Mouse (Mus musculus) cerebellum, postnatal 36 days (tissue): ENCODE measurements at regions not wholly inside any gene's neighbourhood (a gene's known extent, or its start where the extent isn't known, plus 50 kb on each side); places are given as distances from the start of the nearest gene placed in this dataset.
A peak's percentile ranks its signal among the peaks of the same experiment; 100 is the strongest.

Source experiments
- DNase-seq, 2 experiments: peaks; one replicate each; pipeline ENCODE4 v3.0.0; 2021 to 2022; ENCODE audit warnings: mixed read lengths in 2 of 2

DNA sequence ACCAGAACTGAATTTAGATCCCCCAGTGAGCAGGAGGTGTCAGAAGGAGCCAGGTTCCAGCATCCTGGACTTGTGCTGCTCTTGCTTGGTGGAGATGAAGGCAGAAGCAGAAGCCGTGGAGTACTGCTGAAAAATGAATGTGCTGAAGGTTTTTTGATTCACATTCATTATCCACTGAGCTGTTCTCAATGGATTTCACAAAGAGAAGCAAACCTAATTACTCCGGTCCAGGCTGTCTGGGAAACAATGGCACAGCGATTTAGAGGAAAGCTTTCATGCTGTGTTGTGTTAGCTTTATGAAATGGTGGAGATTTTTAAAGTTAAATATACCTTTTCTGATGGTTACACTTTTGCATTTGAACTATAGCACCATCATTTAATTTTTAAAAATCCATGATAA lies 535.3 kb upstream of the Adgrl3 start:
- DNase-seq = no peak

DNA sequence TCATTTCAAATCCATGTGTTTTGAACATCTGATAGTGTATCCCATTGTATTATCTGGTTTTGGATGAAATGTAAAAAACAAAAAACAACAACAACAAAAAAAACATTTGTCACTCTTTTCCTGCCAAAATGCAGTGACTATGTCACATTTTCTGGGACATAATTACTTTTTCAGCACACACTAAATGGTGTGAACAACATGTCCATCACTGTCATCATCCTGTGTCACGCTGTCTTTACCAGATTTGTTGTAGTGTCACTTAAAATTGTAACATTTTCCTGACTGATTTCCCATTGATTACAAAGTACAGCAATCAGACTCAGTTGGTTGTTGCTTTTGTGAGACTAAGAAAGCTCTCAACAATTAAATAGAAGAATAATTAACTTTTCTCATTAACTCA lies 531.6 kb upstream of the Adgrl3 start:
- no peak for DNase-seq

DNA sequence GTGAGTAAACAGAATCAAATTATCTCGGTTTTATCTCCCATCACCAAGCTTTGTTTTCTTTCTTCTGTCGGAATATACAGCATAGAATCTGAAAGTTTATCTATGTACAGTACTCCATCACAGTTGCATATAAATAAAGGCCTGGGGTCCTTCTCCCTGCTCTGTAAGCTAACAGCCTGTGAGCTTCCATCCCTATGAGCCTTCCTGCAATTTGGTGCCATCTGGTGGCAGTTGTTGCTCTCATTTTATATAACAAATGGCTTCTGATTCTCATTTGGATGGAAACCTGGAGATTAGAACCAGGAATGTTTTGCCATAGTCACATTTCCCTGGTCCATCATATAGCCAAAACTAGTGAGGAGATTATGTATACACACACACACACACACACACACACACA lies 511.3 kb upstream of the Adgrl3 start:
- peak; percentile 17 to 20 for DNase-seq

DNA sequence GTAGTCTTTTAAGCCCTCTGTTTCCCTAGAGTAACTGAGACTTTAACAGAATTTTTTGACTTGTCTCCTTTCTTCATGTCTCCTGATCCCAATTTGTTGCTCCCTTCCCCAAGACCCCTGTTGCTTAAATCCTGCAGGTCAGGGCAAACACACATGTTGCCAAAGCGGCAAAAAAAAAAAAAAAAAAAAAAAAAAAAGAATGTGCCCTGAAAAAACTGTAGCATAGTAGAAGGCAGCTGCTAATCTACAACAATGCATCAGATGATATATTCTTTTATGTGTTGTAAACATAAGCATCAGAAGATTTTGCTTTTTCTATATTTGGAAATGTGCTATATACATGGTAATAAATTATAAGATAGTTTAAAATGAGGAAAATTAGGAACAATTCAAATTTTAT lies 479.9 kb upstream of the Adgrl3 start:
- DNase-seq = no peak

DNA sequence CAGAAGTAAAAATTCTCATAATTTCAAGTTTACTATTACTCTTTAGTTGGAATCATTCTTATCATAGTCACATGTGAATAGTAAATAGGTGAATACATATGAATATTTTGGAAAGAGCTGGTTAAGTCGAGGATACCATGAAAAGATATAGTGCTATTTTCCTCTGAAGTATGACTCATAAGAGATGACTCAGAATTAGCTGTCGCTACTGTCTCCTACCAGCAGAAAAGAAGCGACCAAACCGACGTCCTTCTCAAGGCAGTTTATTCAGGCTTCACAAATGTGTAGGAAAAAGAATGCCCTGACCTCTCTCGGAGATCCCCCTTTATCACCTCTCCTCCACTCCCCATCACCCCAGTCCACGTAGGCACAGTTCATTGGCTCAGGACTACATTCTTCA lies 468.3 kb upstream of the Adgrl3 start:
- DNase-seq = no peak

DNA sequence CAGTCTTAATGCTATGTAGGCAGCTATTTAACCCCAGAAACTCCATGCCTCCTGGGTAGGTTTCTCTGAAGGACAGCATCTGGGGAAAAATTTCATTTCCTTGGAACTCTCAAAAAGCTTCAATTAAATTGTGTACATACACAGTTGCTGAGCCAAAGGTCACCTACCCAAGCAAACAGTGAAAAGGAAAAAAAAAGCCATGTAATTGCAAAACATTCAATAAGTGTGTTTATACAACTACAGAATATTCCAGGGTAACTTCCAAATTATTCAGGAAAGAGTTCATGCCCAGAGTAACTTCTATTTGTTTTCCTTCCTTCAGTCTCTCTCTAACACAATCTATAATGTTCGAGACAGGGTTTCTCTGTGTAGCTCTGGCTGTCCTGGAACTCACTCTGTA lies 441.2 kb upstream of the Adgrl3 start:
- no peak for DNase-seq

DNA sequence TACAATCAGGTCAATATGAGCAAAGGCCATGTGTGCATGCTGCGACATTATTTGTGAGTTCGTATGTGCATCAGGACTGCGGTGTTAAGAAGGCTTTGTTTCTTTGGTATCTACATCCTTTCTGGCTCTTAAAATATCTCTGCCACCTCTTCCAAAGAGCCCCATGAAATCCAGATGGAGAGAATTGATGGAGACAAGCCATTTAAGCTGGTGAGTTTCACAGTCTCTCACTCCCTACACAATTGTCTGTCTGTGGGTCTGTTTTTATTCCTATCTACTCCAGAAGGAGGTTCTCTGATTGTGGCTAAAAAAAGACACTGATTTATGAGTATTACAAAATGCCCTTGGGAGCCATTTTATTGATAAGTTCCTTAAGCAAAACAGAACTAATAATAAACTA lies 408.4 kb upstream of the Adgrl3 start:
- DNase-seq = no peak

DNA sequence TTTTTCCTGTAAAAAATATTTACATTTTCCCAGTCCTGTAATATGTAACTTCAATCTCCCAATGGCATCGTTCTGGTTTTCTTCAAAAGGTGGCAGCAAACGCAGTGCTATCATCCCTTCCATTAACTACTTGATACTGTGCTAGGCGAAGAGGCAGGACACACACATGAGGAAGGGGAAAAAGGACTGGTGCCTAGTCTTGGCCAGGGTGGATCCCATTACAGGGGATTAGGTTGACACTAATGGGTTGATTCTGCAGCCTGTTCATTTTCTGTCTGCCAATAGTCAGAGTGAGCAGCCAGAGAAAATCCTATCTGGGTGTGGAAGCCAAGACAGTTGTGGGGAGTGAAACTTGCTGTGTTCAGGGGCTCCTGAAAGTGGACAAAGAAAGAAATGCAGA lies 392.7 kb upstream of the Adgrl3 start:
- DNase-seq = no peak

DNA sequence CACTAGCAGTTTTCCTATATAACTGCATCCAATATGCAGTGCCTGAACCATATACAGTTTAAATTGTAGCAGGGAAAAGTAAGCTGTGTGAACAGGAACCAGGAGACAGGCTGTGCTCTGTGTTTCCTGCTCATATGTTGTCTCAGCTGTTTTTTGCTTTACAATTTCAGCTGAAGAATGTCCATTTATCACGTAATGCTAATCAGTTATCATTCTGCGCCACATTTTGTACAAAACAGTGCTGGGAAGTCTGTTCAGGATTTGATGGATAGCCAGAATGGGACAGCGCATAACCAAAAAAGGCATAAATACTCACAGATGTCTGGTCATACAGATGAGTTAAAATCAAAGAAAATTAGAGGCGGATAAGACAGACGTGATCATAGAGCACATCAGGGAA lies 360.9 kb upstream of the Adgrl3 start:
- DNase-seq = no peak

DNA sequence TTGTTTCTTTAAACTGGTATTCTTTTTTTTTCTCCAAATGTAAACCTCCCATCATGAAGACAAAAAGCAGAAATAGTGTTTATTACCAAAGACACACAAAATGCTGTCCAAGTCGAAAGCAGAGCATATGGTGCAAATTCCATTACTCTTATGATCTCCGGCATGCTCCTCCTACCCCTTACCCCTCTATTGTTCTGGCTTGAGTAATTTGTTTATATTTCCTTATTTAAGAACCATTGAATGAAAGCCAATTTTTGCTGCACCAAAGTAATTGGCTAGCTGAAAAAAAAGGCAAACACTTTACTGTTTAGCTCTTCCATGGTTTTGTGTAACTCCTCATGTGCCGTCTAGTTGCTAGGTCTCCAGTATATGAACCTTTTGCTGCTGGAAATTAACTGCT lies 360.4 kb upstream of the Adgrl3 start:
- no peak for DNase-seq

DNA sequence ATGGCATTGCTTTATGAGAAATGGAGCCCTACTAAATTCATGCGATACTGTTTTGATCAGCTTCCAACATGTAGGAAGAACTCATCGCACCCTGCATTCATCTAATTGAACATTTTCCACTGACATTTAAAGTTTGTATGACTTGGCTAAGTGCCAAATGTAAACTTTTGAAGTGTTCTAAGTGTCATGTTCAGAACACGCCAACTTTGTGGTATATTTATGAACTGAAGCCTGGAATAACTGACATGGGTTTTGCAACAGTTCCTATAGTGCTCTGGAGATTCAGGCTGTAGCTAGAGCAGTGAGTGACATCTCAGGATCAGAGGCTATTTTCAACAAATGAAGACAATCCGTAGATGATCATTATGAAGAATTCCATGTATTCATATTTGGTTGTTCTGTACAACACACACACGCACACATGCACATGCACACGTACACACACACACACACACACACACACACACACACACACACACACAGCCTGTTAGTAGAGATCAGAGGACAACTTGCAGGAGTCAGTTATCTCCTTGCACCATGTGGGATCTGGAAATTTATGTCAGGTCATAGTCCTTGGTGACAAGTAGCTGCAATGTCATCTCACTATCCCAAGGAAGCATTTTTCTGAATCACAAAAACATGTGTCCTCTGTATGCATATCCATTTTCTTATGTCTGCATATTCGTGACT lies 349.5 kb upstream of the Adgrl3 start:
- DNase-seq = no peak

DNA sequence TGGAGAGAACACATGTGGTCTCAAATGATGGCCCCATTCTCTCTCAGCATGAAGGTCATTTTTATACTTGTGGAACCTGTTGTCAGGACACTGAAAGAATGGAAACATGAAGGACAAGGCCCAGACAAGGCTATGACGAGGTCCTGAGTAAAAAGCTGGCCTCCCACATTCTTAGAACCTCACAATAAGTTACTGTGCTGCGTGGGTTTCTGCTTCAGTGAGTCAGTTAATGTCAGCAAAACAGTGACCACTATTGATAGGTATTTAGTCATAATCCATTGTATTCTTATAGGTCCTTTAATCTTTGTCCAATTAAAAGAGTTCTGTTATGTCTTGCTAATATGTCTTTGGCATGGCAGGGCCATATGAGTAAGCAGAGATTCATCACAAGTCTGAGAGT lies 336.5 kb upstream of the Adgrl3 start:
- DNase-seq = no peak

DNA sequence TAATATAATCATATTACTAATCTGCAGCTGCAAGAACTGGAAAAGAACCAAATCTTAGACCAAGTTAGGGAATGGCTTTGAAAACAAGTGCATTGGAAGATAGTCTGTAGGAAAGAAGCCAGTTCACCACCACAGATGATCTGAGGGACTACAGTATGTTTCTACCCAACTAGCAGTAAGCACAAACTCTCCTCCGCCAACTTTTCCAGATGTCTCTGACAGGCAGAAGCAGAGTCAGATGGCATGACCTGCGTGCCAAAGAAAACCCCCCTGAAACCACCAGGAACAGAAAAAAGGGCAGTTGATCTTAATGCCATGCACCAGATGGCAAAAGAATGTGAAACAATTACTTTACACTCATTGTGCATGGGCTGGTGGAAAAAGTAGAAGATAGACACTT lies 319.1 kb upstream of the Adgrl3 start:
- no peak for DNase-seq

DNA sequence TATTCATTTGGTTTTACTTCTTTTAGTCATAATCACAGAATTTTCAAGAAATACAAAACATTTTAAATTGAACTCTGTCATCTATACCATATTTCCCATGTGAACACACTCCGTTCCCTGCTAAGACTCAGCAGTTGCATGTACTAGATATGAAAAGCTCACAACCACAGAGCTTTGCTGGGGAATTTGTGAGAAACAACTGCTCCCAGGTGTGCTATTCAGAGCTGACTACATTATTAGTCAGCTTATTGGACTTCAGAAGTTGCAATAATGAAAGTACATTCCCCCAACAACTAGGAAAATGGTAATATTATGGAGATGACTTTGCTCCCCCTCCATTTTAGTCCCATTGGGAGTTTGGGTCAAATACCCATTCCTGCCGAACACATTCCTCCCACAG lies 315.2 kb upstream of the Adgrl3 start:
- DNase-seq = no peak

DNA sequence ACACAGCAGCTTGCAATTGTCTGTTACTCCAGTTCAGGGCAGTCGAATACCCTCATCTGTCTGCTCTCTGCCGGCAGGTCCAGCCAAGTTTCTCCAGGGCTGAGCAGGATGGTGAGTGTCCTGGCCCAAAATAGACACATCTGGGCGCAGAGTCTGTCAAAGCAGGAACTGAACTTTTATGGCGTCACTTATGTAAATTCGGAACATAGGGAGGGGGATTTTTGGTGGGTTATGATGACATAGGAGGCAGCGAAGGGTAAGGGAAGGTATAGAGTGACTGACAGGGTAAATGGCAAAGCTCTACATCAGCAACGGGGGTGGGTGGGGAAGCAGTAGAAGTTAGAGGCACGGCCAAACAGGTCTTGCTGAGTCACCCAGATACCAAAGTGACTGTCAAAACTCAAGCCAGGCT lies 313.3 kb upstream of the Adgrl3 start:
- DNase-seq = no peak
